Mouse (Mus musculus): ENCODE data around the gene Dennd2d.

Gene Dennd2d

DNA sequence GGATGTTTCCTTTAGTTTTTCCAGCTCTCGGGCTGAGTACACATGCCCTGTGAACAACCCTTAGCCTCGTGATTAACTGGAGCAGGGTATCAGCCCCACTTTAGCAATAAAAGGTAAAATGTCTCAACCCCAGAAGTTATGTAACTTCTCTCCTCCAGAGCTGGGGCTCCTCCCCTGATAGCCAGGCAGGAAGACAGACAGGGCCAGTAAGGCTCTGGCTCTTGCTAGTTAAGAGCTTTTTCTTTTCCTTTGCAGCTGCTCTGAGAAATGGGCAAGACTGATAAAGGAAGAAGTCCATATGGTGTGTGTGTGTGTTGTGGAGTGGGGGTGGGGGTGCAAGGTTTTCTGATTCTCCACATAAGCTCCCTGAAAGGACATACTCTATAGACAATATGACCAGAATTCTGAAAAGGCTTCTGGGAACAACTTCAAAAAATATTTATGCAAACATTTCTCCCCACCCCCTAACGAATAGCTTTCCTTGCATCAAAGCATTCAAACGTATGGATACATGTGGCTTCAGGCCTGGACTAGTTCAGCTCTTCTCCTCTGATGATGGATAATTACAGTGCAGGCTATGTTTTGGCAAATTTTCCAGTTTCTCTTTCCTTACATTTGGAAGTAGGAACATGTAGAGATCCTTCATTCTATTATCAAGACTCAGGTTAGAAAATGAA is 14.0 kb downstream of the Dennd2d start:
- no peak for DNase-seq (ENCODE audit: low spot score in 2 of 2)

DNA sequence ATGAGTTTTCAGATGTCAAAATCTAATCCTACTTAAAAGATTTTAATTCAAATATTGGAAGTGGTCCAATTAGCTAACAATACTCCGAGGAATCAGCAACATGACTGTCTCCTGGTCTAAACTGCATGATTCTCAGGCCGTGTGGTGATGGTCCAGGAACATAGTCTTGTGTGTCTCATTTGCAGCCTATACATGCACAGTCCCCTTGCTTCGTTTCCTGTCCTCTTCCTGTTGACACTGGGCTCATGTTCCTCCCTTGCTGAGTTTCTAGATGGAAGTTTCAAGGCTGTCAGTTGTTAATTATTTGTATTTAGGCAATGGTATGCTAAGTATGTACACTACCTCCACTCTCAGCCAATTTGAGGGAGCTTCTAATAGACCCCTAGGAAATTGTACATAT is 14.8 kb downstream of the Dennd2d start:
- no peak for DNase-seq (ENCODE audit: low spot score in 2 of 2)

DNA sequence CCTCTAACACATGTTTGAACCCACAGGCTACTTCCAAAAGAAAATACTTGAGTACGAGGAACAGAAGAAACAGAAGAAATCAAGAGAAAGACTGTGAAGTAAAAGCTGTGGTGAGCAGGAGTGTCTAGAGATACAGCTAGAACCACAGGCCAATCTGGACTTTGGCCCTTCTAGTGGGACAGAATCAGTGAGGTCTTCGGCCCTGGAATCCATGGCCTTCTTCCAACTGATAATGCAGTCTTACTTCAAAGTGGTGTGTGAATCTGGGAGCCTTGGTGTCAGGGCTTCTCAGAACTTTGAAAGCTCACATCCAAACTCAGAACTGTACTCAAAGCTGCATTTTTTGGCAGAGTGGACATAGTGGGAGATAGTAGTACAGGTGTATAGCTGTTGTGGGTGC is 18.3 kb downstream of the Dennd2d start:
- DNase-seq (ENCODE audit: low spot score in 2 of 2): no peak

DNA sequence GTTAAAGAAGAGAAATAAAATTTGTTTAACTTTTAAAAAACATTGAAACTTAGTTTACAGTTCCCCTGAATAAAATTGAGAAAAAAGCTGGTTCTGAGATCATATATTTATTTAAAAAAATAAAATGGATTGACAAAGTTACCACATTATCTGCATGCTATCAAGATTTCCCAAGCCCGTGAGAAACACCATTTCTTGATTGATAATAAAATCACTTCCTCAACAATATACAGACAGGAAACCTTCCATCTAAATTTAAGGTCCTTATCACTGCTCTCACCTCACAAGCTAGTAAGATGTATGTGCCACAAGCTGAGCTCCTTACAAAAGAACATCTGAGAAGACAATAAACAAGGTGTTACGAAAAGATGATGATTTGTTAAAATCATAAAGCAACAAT is 20.7 kb downstream of the Dennd2d start:
- no peak for DNase-seq (ENCODE audit: low spot score in 2 of 2)

DNA sequence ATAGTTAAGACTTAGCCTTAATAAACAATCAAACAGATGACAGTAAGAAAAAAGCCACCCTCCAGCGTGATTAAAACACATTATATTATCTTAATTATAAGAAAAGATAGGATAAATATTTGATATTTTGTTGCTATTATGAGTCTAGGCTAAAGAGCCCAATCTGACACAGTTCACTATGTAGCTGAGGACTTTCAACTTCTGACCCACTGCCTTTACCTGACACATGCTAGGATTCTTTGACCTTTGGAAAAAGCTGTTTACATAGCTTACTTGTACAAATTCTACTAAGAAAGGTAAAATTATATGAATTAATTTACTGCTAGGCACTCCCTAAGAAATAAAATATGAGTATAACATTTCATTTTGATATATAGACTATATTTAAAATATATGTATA is 28.5 kb downstream of the Dennd2d start:
- no peak for DNase-seq (ENCODE audit: low spot score in 2 of 2)

DNA sequence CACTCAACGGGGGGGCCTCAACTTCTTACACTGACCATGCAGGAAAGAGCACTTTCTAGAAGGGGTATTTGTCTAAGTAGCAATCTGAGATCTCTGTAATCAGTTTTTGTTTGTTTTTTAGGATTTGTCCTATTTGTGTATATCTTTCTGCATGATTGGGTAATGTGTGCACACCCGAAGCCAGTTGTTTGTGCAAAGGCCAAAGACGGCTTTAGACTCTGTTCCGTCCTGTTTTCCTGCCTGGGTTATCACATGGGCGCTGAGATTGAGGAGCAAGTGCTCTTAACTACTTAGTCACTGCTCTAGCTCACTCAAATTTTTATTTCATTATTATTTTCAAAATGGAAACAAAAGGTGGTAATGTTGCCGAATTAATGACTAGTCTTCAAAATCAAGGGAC is 32.8 kb downstream of the Dennd2d start:
- DNase-seq (ENCODE audit: low spot score in 2 of 2): no peak

DNA sequence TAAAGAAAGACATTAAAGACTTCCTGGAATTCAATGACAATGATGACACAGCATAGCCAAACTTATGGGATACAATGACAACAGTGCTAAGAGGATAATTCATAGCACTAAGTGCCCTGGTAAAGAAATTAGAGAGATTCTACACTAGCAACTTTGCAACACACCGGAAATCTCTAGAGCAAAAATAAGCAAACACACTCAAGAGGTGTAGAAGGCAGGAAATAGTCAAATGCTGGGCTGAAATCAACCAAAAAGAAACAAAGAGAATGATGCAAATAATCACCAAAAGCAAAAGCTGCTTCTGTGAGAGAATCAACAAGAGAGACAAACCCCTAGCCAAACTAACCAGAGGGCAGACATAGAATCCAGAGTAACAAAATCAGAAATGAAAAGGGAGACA is 40.5 kb downstream of the Dennd2d start:
- no peak for DNase-seq (ENCODE audit: low spot score in 2 of 2)

DNA sequence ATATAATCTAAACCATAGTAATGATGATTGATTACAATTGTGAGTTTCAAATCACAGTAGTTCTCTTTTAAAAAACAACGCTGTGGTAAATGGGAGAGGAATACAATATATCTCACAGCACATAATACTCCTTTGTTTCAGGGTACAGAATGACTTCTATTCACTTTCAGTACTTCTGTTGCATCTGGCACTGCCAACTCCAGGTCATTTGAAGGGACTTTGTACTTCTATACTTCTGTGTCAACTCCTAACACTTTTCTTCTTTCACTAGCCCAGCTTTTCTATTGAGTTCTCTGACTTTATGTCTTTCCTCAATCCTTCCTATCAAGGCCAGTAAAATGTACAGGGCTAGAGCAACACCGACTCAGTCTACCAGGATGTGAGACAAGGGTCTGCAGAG is 44.2 kb downstream of the Dennd2d start:
- DNase-seq (ENCODE audit: low spot score in 2 of 2): no peak

DNA sequence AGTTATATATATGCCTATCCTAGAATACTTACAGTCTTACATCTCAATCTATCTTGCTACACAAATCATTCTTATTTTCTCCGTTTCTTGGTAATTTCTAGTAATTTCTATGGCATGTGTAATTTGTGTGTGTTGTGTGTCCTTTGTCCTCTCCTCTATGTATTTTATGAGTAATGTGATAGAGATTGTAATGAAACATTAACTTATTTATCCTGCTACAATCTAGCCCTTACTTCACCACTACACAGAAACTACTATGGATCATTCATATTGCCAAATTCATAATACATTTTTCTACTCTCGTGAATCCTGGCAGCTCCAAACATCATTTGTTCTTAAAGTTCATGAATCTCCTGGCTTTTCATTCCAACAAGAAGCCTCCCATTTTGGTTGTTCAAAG is 45.8 kb downstream of the Dennd2d start:
- no peak for DNase-seq (ENCODE audit: low spot score in 2 of 2)

DNA sequence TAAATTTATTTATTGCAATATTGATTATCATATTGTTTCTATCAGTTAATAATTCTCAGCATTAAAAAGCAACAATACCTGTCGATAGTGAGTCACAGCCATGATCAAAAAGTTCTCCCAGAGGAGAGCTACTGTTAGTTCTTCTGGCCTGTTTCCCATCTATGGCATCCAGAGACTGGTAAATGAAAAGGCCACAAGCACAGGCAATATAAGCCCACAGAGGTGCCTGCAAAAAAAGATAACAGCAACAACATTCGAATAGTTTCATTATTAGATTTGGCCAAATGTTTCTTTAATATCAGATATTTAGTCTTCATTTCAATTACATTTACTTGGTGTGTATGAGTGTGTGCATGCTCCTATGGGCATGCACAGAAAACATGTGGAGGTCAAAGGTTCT is 51.1 kb downstream of the Dennd2d start:
- DNase-seq (ENCODE audit: low spot score in 2 of 2): no peak

DNA sequence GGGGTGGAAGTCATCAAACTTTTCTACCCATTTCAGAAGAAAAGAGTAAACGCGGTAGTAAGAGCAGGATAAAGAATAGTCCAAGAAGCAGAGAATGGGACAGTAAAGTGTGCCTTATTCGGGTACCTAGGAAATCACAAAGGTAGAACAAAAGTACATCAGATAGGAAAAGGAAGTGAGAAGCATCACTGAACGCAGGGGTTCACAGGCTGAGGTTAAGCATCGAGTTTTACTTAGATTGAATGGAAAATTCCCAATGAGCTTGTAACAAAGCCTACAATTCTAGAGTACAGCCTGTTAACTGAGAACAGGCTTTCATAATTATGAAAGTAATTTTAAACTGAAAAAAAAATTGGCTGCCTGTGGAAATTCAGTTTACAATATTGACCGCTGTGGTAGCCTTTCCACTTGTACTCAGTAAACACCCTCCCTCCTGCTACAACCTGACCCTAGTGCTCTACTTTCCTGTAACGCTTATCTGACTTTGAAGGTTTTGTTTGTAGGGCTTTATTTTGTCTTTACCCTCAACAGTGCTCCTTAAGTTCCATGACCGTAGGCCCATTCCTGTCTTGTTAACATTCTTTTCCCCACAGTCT is 62.6 kb downstream of the Dennd2d start:
- DNase-seq (ENCODE audit: low spot score in 2 of 2): no peak

DNA sequence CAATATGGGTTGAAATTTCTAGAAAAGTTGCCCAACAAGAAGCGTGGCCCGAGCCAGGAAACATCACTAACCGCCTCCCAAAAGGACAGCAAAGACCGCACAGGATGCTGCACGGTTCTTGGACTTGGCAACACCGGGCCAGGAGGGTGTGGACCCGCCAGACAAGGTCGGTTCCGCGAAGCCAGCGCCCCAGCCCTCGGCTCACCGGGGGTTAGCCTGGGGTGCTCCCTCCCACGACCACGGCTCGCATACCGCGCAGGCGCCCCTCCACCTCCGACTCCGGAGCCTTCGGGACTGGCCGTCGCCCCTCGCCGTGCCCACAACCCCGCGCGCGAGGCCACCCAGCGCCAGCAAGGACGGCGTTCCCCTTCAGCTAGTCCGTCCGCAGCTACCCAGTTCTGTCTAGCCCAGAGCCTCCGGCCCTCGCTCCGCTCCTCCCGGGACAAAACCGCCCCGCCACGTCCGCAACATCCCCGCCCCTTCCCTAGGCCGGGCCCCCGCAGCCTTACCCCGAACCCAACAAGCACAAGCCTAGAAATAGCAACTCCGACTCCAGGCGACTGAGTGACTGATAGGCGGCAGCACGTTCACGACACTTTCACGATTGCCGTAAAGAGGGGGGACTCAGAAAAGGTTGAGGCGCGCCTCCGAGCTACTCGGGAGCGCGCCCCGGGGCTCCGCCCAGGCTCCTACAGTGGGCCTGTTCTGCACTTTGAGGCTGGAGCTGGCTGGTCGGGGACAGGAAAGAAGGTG is 65.1 kb downstream of the Dennd2d start, which contains the start of the genes Dram2 and Cept1:
Gene Dram2 (plus strand): TSS at position 628 of the 753 bp plus-strand sequence.
Gene Cept1 (minus strand): TSS at position 632 of the 753 bp plus-strand sequence.
- DNase-seq (ENCODE audit: low spot score in 2 of 2): peak; percentile 82 to 86

DNA sequence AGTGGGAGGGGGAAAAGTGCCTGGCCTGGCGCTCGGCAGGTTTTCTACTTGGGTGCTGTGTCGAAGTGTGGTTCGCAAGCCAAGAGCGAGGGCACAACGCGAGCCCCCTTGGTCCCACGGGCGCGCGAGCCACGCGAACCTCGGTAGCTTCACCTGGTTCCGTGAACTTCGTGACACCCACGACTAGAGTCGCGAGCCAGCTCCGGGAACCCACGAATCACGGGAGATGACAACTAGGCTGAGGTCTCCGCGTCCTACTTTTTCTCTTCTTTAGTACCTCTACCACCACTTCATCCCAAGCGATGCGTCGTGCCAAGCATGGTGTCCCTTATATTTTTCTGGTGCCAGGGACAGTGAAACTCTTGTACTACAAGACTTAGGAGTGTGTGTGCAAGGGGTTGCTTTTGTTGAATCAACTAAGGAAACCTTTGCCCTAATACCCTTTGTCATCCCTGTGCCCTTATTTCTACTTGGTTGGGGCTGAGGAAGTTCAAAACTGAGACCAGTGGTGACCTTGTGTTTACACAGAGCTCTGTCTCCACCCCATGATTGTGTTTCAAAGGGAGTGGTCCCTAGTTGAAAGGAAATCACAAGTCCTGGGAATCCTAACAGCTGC is 65.8 kb downstream of the Dennd2d start:
- peak in 1 of 2 experiments; percentile 3 for DNase-seq (ENCODE audit: low spot score in 2 of 2)

DNA sequence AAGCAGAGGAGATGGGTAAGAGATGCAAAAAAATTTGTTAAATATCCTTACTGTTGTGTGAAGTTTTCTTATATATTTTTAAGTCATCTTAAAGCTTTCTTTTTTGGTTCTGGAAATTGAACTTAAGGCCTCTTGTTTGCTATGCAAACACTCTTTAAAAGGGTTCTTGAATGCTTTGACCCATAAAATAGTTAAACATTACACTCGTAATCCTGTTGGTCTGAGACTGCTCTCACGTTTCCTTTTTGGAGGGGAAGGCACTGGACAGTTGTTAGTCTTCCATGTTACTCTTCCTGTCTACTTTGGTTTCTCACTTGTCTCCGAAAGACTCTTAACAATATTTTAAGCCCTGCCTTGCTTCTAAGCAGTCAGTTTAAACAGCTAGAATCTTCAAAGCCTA is 66.8 kb downstream of the Dennd2d start:
- DNase-seq (ENCODE audit: low spot score in 2 of 2): no peak

Measured in frontal cortex, postnatal 25 days (tissue).